Mouse (Mus musculus): Measurements from ENCODE around the gene Galnt16. TPM values are rescaled to one million over a fixed set of nuclear protein-coding genes. Genes with fewer than 3 reads are reported as not detected.
A peak's percentile ranks its signal among the peaks of the same experiment; 100 is the strongest.

The Galnt16 gene
- total RNA-seq, 2 experiments from 2014 or later, result 84.0 to 91.5 TPM

- DNase-seq (ENCODE audit: low spot score in 2 of 2), result no peak
These were observed 12.6 kb downstream of the Galnt16 start for GRCm38 (mm10) chr12:80530630-80531029.

- DNase-seq (ENCODE audit: low spot score in 2 of 2), result no peak
These were observed 13.5 kb downstream of the Galnt16 start for GRCm38 (mm10) chr12:80531585-80531984.

GRCm38 (mm10) chr12:80533876-80534275, 15.8 kb downstream of the Galnt16 start:
- DNase-seq (ENCODE audit: low spot score in 2 of 2), result no peak

GRCm38 (mm10) chr12:80537313-80537712, 19.2 kb downstream of the Galnt16 start:
- no peak for DNase-seq (ENCODE audit: low spot score in 2 of 2)

- DNase-seq (ENCODE audit: low spot score in 2 of 2), result no peak
These were observed 20.2 kb downstream of the Galnt16 start for GRCm38 (mm10) chr12:80538311-80538710.

GRCm38 (mm10) chr12:80545310-80545709, 27.2 kb downstream of the Galnt16 start:
- no peak for DNase-seq (ENCODE audit: low spot score in 2 of 2)

- DNase-seq (ENCODE audit: low spot score in 2 of 2), result peak; percentile 55 to 67
These were observed 31.6 kb downstream of the Galnt16 start for GRCm38 (mm10) chr12:80549646-80550045.

- no peak for DNase-seq (ENCODE audit: low spot score in 2 of 2)
These were observed 35.1 kb downstream of the Galnt16 start for GRCm38 (mm10) chr12:80553157-80553556.

GRCm38 (mm10) chr12:80554312-80554711, 36.2 kb downstream of the Galnt16 start:
- no peak for DNase-seq (ENCODE audit: low spot score in 2 of 2)

GRCm38 (mm10) chr12:80561904-80562303, 43.8 kb downstream of the Galnt16 start:
- DNase-seq (ENCODE audit: low spot score in 2 of 2), result no peak

- DNase-seq (ENCODE audit: low spot score in 2 of 2), result peak in 1 of 2 experiments; percentile 43
These were observed 44.7 kb downstream of the Galnt16 start for GRCm38 (mm10) chr12:80562793-80563192.

GRCm38 (mm10) chr12:80564990-80565389, 46.9 kb downstream of the Galnt16 start:
- no peak for DNase-seq (ENCODE audit: low spot score in 2 of 2)

- no peak for DNase-seq (ENCODE audit: low spot score in 2 of 2)
These were observed 47.7 kb downstream of the Galnt16 start for GRCm38 (mm10) chr12:80565793-80566192.

GRCm38 (mm10) chr12:80566502-80566901, 48.4 kb downstream of the Galnt16 start:
- no peak for DNase-seq (ENCODE audit: low spot score in 2 of 2)

GRCm38 (mm10) chr12:80567375-80567774, 49.3 kb downstream of the Galnt16 start:
- DNase-seq (ENCODE audit: low spot score in 2 of 2), result peak; percentile 41 to 61

- no peak for DNase-seq (ENCODE audit: low spot score in 2 of 2)
These were observed 51.5 kb downstream of the Galnt16 start for GRCm38 (mm10) chr12:80569561-80569960.

- no peak for DNase-seq (ENCODE audit: low spot score in 2 of 2)
These were observed 56.2 kb downstream of the Galnt16 start for GRCm38 (mm10) chr12:80574318-80574717.

- DNase-seq (ENCODE audit: low spot score in 2 of 2), result peak in 1 of 2 experiments; percentile 30
These were observed 56.8 kb downstream of the Galnt16 start for GRCm38 (mm10) chr12:80574825-80575371.

GRCm38 (mm10) chr12:80577049-80577448, 59.0 kb downstream of the Galnt16 start:
- peak; percentile 45 to 55 for DNase-seq (ENCODE audit: low spot score in 2 of 2)

- DNase-seq (ENCODE audit: low spot score in 2 of 2), result no peak
These were observed 63.3 kb downstream of the Galnt16 start for GRCm38 (mm10) chr12:80581357-80581756.

- DNase-seq (ENCODE audit: low spot score in 2 of 2), result peak; percentile 51 to 69
These were observed 66.9 kb downstream of the Galnt16 start for GRCm38 (mm10) chr12:80584973-80585372.

GRCm38 (mm10) chr12:80594141-80594540, 76.1 kb downstream of the Galnt16 start:
- DNase-seq (ENCODE audit: low spot score in 2 of 2), result no peak

GRCm38 (mm10) chr12:80594781-80595180, 76.7 kb downstream of the Galnt16 start:
- DNase-seq (ENCODE audit: low spot score in 2 of 2), result no peak

GRCm38 (mm10) chr12:80595566-80595965, 77.5 kb downstream of the Galnt16 start:
- DNase-seq (ENCODE audit: low spot score in 2 of 2), result no peak
